Mouse (Mus musculus): Measurements from ENCODE around the gene Tuft1. TPM values are rescaled to one million over a fixed set of nuclear protein-coding genes. Genes with fewer than 3 reads are reported as not detected.
"Not testable (repeated sequence)": the region's sequence is repeated elsewhere in the genome, so short reads cannot be mapped to it uniquely, and the experiment has no call there.

Tuft1 gene
- polyA plus RNA-seq (2017; shearing (Covaris generic)): 1 to 10 TPM; 2.1 to 6.8 TPM

- peak; percentile 99 for ATAC-seq
These were observed at the start of gene Tuft1 for GRCm38 (mm10) chr3:94658740-94659095. TSS of gene Tuft1 (minus strand) at chr3:94658872.

- not testable (repeated sequence) for ATAC-seq
These were observed 44.7 kb upstream of the Tuft1 start for GRCm38 (mm10) chr3:94703364-94703763.

DNA sequence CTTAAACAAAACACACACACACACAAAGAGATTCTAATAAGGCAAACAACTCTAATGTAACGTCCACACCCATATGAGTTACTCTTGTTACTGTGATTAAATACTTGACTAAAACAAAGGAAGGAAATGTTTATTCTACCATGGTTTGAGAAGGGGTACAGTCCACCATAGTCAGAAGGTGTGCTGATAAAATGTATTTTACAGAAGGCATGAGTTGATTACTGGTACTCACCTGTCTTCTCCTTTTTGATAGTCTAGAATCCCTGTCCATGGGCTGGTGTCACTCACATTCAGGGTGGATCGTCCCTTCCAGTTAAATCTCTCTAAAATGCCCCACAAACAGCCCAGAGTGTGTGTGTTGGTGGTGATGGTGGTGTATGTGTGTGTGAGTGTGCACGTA, 44.2 kb upstream of the Tuft1 start:
- ATAC-seq: no peak

GRCm38 (mm10) chr3:94702163-94702810, 43.6 kb upstream of the Tuft1 start:
- ATAC-seq: not testable (repeated sequence)

DNA sequence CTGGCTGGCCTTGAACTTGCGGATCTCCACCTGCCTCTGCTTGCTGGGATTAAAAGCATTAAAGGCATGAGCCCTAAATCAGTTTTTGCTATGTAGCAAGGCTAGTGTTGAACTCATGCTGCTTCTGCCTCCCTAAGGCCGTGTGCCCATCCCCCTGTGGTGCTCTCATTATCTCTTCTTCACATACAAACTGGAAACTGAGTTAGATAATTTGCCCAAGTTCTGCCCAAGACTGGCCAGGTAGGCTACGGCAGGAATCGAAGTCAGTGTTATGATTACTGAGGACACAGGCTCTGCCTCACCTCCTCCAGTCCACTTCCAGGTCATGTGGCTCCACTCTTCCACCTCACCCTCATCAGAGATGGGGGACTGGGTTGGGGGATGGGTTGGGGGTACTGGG, 37.6 kb upstream of the Tuft1 start:
- ATAC-seq: not testable (repeated sequence)

DNA sequence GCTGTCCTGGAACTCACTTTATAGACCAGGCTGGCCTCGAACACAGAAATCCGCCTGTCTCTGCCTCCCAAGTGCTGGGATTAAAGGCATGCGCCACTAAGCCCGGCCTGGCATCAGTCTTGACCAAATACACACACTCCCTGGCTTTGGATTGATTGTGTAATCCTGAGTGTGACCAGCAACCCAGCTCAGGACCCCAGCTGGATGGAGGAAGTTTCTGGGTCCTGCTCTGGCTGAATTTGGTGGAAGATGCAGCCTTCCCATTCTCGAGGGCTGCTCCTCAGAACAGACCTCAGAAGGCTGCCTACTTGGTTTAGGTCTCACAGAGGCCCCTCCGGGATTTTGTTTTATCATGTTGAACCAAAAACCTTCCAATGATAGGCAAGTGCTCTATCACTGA, 36.9 kb upstream of the Tuft1 start:
- ATAC-seq: not testable (repeated sequence)

DNA sequence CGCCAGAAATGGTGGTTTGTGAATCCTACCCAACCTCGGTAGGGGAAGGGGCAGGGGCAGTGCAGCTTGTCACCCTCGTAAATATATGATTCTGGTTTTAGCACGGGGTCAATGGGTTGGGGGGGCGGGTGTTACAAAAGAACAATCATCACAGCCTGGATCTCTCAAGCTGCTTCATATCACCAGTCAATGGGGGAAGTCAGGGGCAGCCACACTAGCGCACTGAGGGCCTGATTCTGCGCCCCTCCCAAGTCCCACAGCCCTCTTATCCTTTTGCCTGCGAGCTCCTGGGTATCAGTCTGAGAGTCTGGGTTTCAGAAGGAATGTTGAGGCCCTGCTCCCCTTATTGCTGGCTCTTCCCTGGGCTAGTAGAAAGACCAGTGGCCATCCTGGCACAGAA, 35.2 kb upstream of the Tuft1 start:
- not testable (repeated sequence) for ATAC-seq

GRCm38 (mm10) chr3:94693329-94693825, 34.7 kb upstream of the Tuft1 start, which contains the start of gene Selenbp2:
TSS of gene Selenbp2 (plus strand) at chr3:94693556.
- no peak for ATAC-seq

- ATAC-seq: not testable (repeated sequence)
These were observed 33.0 kb upstream of the Tuft1 start for GRCm38 (mm10) chr3:94691694-94692093.

DNA sequence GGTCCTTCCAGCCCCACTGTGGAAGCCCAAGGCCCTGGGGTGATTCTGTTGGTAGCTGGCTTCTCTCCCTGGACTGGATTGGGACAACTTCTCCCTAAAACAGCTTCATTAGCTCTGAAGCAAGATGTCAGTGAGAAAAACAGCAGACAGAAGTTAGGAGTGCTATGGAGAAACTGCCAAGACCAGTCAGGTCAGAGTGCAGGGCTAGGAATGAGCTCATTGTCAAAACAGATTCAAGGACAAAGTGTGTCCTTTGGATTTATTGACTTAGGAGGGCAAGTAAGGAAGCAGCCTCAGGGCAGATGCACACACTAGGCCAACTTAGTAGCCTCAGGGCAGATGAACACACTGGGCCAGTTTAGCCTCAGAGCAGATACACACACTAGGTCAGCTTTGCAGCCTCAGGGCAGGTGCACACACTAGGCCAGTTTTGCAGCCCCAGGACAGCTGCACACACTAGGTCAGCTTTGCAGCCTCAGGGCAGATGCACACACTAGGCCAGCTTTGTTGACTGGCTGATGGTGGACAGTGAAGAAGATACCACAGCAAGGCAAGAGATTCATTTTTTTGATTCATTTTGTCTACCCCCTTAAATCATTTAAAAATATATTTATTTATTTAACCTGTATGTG, 32.1 kb upstream of the Tuft1 start:
- no peak for ATAC-seq

GRCm38 (mm10) chr3:94690162-94690561, 31.5 kb upstream of the Tuft1 start:
- ATAC-seq: not testable (repeated sequence)

DNA sequence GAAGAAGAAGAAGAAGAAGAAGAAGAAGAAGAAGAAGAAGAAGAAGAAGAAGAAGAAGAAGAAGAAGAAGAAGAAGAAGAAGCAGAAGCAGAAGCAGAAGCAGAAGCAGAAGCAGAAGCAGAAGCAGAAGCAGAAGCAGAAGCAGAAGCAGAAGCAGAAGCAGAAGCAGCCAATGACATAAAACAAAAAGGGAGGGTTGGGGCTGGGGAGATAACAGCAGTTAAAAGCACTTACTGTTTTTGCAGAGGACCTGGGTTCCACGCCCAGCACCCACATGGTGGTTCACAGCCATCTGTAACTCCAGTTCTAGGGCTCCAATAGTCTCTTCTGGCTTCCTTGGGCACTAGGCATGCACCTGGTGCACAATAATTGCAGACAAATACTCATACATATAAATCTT, 30.5 kb upstream of the Tuft1 start:
- ATAC-seq: not testable (repeated sequence)

GRCm38 (mm10) chr3:94688698-94689097, 30.0 kb upstream of the Tuft1 start:
- not testable (repeated sequence) for ATAC-seq

DNA sequence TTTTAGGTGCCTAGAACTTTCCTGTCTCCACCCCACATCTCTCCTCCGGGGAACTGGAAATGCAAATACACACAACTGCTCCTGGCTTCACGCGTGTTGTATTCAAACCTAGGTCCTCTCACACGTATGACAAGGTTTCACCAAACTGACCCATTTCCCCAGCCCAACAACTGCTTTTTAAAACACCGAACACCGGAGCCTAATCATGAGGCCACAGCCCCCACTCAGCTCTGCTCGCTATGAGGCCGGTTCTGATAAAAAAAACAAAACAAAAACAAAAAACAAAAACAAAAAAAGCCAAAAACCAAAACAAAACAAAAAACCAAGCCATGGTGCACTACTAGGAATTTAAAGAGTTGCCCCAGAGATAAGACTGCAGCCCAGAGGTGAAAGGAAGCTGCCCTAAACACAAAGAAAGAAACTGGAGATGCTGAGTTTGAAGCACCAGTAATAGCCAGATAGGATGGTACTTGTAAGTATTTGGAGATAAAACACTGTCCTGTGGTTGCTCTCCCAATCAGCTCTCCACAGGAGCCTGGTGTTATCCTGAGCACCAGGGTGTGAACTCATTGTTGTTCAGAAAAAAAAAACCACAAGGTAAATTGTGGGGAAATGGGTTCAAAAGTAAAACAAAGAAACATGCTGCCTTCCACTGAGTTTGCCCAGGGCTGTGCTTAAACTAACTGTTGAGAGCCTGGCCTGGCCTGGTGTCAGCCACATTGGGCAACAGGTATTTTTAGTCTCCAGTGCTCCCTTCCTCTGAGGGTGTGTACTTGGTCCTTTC, 27.5 kb upstream of the Tuft1 start:
- ATAC-seq: not testable (repeated sequence)

GRCm38 (mm10) chr3:94683646-94684045, 25.0 kb upstream of the Tuft1 start:
- ATAC-seq: no peak

DNA sequence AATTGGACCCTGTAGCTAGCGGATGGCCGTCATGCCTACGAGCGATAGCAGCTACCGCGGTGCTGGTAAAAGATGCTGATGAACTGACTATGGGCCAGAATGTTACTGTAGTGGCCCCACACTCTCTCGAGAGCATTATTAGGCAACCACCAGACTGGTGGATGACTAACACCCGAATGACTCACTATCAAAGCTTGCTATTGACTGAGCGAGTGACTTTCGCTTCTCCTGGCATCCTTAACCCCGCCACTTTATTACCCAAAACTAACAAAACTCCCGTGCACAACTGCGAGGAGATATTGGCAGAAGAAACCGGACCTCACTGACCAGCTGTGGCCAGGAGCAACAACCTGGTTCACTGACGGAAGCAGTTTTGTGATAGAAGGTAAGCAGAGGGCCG, 22.1 kb upstream of the Tuft1 start:
- ATAC-seq: no peak

- not testable (repeated sequence) for ATAC-seq
These were observed 21.4 kb upstream of the Tuft1 start for GRCm38 (mm10) chr3:94680032-94680431.

- no peak for ATAC-seq
These were observed 20.7 kb upstream of the Tuft1 start for GRCm38 (mm10) chr3:94679351-94679841.

DNA sequence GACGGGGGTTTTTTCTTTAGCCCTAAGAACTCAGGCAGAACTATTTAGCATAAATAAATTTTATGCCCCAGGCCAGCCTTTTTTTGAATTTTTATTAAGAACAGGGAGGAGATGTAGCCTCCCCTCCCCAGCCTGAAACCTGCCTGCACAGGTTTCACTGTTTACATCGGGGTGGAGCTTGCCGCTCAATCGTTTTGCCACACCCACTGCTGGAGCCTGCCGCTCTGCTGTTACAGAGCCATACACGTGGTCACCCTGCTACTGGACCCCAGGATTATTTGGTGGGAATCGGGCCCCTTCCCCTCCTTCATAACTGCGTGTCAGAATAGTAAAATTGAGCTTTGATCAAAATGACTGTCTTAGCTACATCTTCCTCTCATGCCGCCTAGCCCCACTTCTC, 16.4 kb upstream of the Tuft1 start:
- ATAC-seq: not testable (repeated sequence)

- ATAC-seq: not testable (repeated sequence)
These were observed 7.2 kb upstream of the Tuft1 start for GRCm38 (mm10) chr3:94665896-94666295.

DNA sequence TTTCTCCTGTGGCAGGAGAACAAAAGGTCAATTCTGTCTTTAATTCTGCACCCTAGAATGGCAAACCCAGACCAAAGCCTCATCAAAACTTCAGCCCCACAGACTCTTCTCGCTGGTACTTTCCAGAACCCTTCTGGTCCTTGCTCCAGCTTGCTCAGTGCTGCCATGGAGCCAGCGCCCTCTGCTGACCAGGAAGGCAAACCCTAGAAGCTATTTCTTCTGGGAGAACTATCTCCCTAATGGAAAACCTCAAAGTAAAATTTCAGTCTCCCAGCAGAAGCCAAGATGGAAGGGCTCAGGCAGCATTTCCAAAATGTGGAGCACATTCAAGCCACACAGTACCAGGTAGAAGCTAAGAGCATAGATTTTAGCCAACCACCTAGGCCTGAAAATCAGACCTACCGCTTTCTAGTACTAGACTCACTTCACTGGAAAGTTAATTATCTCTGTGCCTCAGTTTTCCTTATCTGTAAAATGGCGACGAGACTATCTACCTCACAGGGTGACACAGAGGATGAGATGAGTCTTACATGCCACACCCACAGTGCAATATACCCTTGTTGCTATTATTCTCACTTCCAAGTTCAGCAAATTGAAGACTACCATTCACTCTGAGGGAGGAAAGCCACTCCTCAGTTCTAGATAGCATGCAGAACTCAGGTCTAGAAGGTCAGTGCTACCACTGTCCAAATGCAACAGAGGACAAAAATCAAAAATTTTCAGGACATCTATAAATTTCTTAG, 6.6 kb upstream of the Tuft1 start:
- not testable (repeated sequence) for ATAC-seq

- not testable (repeated sequence) for ATAC-seq
These were observed 2.2 kb upstream of the Tuft1 start for GRCm38 (mm10) chr3:94660841-94661240.

Data from CD4-positive, CD25-positive, alpha-beta regulatory T cell, adult 4 months (primary cell).